Mouse (Mus musculus): Measurements from ENCODE around the gene Spata21. TPM values are rescaled to one million over a fixed set of nuclear protein-coding genes. Genes with fewer than 3 reads are reported as not detected.

Gene Spata21
- total and polyA plus RNA-seq, 2 experiments from 2014 or later = 0.25 to 0.27 TPM

DNA sequence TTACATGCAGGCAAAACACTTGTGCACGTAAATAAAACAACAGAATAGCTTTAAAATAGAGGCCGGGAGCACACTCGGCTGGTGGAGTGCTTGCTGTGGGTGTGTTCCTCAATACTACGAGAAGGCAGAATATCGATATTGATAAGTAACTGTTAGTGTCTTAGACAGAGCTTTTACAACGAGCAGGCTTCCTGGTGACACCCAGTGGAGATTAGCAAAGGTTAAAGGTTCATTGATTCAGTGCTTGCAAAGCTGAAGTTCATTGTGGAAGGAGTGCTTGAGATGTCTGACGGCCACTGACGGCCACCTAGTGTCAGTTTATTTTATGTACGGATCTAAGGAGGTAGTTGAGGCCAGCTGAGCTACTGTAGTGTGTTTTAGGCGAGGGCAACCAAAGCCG is 71.0 kb downstream of the Spata21 start:
- Histone ChIP-seq H3K9ac (replicated peaks; ENCODE audit: low read length, poor library complexity, severe bottlenecking) (no peak overlapping the region), H3K27ac (ENCODE audit: low read depth, low read length) (no peak overlapping the region), H3K27me3 (ENCODE audit: insufficient read depth, low read length) (no peaks in the 10 kb centered on the region), H3K4me1 (ENCODE audit: insufficient read depth, low read length) (no peaks in the 10 kb centered on the region), H3K4me2 (ENCODE audit: low read depth, low read length, poor library complexity, severe bottlenecking) (no peak overlapping the region), H3K36me3 (ENCODE audit: insufficient read depth, low read length) (no peaks in the 10 kb centered on the region), H3K9me3 (ENCODE audit: low read length) (no peaks in the 10 kb centered on the region), H3K4me3 (ENCODE audit: low read depth, low read length) (no peak overlapping the region)
- ATAC-seq (ENCODE audit: low FRiP score) (no peak), DNase-seq (ENCODE audit: low spot score) (no peak)
- 56% methylated on average over 11 of the region's 11 CpGs for WGBS
- TF ChIP-seq CTCF (IDR thresholded peaks at IDR 0.05) = no peak

DNA sequence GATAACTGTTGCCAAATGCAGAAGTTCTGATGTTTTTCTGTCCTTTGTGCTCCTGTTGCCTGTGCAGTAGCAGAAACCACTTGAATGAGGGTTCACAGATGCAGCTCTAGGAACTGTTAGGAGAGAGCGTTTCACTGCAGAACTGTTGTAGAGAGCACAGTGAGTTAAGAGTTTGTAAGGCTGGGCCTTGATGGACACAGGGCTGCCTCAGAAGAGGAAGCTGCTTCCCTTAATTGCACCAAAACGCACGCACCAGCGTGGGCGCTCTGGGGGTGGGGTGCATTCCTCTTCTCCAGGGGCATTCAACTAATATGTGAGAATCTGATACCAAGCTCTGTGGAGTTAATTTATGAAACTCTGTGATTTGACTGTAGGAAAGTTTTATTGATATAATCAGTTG is 71.5 kb downstream of the Spata21 start:
- Histone ChIP-seq H3K4me2 (ENCODE audit: low read depth, low read length, poor library complexity, severe bottlenecking) (no peak overlapping the region), H3K4me3 (ENCODE audit: low read depth, low read length) (no peak overlapping the region), H3K36me3 (ENCODE audit: insufficient read depth, low read length) (no peaks in the 10 kb centered on the region), H3K27me3 (ENCODE audit: insufficient read depth, low read length) (no peaks in the 10 kb centered on the region), H3K27ac (ENCODE audit: low read depth, low read length) (no peak overlapping the region), H3K9ac (replicated peaks; ENCODE audit: low read length, poor library complexity, severe bottlenecking) (no peak overlapping the region), H3K9me3 (ENCODE audit: low read length) (no peaks in the 10 kb centered on the region), H3K4me1 (ENCODE audit: insufficient read depth, low read length) (no peaks in the 10 kb centered on the region)
- no peak for DNase-seq (ENCODE audit: low spot score)
- WGBS = 81% methylated on average over 5 of the region's 5 CpGs
- ATAC-seq (ENCODE audit: low FRiP score) = no peak
- TF ChIP-seq CTCF (IDR thresholded peaks at IDR 0.05) = no peak

DNA sequence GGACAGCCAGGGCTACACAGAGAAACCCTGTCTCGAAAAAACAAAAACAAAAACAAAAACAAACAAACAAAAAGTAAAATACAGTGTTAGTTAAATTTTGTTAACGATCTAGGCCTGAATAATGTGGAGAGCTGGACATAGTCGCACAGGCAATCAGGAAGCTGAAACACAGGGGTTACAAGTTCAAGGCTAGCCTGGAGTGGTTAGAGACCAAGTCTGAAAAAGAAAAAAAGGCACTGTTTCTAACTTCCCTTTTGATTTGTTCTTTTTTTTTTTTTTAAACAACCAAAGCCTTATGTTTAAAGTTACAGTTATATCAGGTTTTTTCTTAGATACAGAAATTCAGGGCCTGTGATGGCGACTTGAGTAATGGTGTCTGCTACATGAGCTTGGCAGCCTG is 72.1 kb downstream of the Spata21 start:
- Histone ChIP-seq H3K9me3 (ENCODE audit: low read length) (no peaks in the 10 kb centered on the region), H3K4me2 (ENCODE audit: low read depth, low read length, poor library complexity, severe bottlenecking) (no peak overlapping the region), H3K9ac (replicated peaks; ENCODE audit: low read length, poor library complexity, severe bottlenecking) (no peak overlapping the region), H3K27me3 (ENCODE audit: insufficient read depth, low read length) (no peaks in the 10 kb centered on the region), H3K27ac (ENCODE audit: low read depth, low read length) (no peak overlapping the region), H3K36me3 (ENCODE audit: insufficient read depth, low read length) (no peaks in the 10 kb centered on the region), H3K4me3 (ENCODE audit: low read depth, low read length) (no peak overlapping the region), H3K4me1 (ENCODE audit: insufficient read depth, low read length) (no peaks in the 10 kb centered on the region)
- DNase-seq (ENCODE audit: low spot score) (no peak), ATAC-seq (ENCODE audit: low FRiP score) (no peak)
- WGBS = 91% methylated on average over 4 of the region's 4 CpGs
- no peak for TF ChIP-seq CTCF (IDR thresholded peaks at IDR 0.05)

DNA sequence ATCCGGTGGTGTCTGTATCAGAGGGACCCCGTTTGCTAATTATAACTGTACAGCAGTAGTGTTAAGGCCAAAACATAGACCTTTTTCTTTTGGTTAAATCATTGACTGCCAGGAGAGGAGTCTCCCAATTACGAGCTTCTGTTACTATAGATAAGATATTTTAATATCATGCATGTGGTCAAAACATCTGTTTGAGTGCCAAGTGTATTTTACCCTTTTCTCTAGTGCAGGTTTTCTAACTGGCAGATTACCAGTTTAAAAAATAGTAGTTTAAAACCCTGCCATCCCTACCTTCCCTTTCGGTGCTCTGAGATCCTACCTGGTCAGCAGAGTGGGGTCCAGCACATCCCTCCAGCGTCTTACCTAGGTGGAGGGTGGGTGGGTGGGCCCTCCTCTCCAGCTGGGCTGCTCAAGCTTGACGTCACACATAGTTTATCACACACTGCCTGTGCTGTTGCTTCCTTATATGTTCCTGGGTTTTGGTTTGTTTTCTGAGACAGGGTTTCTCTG is 73.6 kb downstream of the Spata21 start:
- DNase-seq (ENCODE audit: low spot score) = no peak
- TF ChIP-seq CTCF (IDR thresholded peaks at IDR 0.05) = no peak
- H3K27ac ChIP-seq (ENCODE audit: low read depth, low read length) = no peak overlapping the region
- H3K9ac ChIP-seq (replicated peaks; ENCODE audit: low read length, poor library complexity, severe bottlenecking) = no peak overlapping the region
- H3K4me3 ChIP-seq (ENCODE audit: low read depth, low read length) = no peak overlapping the region
- no peaks in the 10 kb centered on the region for H3K27me3 ChIP-seq (ENCODE audit: insufficient read depth, low read length)
- WGBS = 91% methylated on average over 6 of the region's 6 CpGs
- H3K4me1 ChIP-seq (ENCODE audit: insufficient read depth, low read length) = no peaks in the 10 kb centered on the region
- ATAC-seq (ENCODE audit: low FRiP score) = no peak
- no peak overlapping the region for H3K4me2 ChIP-seq (ENCODE audit: low read depth, low read length, poor library complexity, severe bottlenecking)
- H3K36me3 ChIP-seq (ENCODE audit: insufficient read depth, low read length) = no peaks in the 10 kb centered on the region
- H3K9me3 ChIP-seq (ENCODE audit: low read length) = no peaks in the 10 kb centered on the region

Other genes starting within 250 kb of the Spata21 start
- 0.14 and 0.16 TPM in 2 replicates for gene Padi1, start 242.6 kb upstream of the Spata21 start, total RNA-seq (2014; rRNA removed)
- 0.06 TPM in 1 of 2 replicates, not detected in the other for gene Padi1, start 242.6 kb upstream of the Spata21 start, polyA plus RNA-seq (2015; fragmentation: Nextera tagmentation; extraction: Ambion mirVana)
- gene Padi2, start 182.0 kb upstream of the Spata21 start, total RNA-seq (2014; rRNA removed) = 3.1 and 7.1 TPM in 2 replicates
- gene Padi2, start 182.0 kb upstream of the Spata21 start, polyA plus RNA-seq (2015; fragmentation: Nextera tagmentation; extraction: Ambion mirVana) = 2.7 and 3.3 TPM in 2 replicates
- 194 and 243 TPM in 2 replicates for gene Sdhb, start 127.1 kb upstream of the Spata21 start, total RNA-seq (2014; rRNA removed)
- gene Sdhb, start 127.1 kb upstream of the Spata21 start, polyA plus RNA-seq (2015; fragmentation: Nextera tagmentation; extraction: Ambion mirVana) = 529 and 575 TPM in 2 replicates
- 379 and 419 TPM in 2 replicates for gene Atp13a2, start 101.5 kb upstream of the Spata21 start, total RNA-seq (2014; rRNA removed)
- 182 and 201 TPM in 2 replicates for gene Atp13a2, start 101.5 kb upstream of the Spata21 start, polyA plus RNA-seq (2015; fragmentation: Nextera tagmentation; extraction: Ambion mirVana)
- gene Mfap2, start 77.9 kb upstream of the Spata21 start, total RNA-seq (2014; rRNA removed) = 19.5 and 32.4 TPM in 2 replicates
- 103 and 104 TPM in 2 replicates for gene Mfap2, start 77.9 kb upstream of the Spata21 start, polyA plus RNA-seq (2015; fragmentation: Nextera tagmentation; extraction: Ambion mirVana)
- gene Crocc, start 27.8 kb upstream of the Spata21 start, total RNA-seq (2014; rRNA removed) = 22.0 and 33.2 TPM in 2 replicates
- 3.2 and 4.2 TPM in 2 replicates for gene Crocc, start 27.8 kb upstream of the Spata21 start, polyA plus RNA-seq (2015; fragmentation: Nextera tagmentation; extraction: Ambion mirVana)
- gene Necap2, start 10.0 kb upstream of the Spata21 start, total RNA-seq (2014; rRNA removed) = 51.4 and 54.5 TPM in 2 replicates
- gene Necap2, start 10.0 kb upstream of the Spata21 start, polyA plus RNA-seq (2015; fragmentation: Nextera tagmentation; extraction: Ambion mirVana) = 42.2 and 51.1 TPM in 2 replicates
- gene Szrd1, start 51.4 kb downstream of the Spata21 start, total RNA-seq (2014; rRNA removed) = 58.7 and 64.3 TPM in 2 replicates
- 13.5 and 16.2 TPM in 2 replicates for gene Szrd1, start 51.4 kb downstream of the Spata21 start, polyA plus RNA-seq (2015; fragmentation: Nextera tagmentation; extraction: Ambion mirVana)
- gene Fbxo42, start 59.6 kb downstream of the Spata21 start, total RNA-seq (2014; rRNA removed) = 23.6 and 26.6 TPM in 2 replicates
- 16.9 and 17.7 TPM in 2 replicates for gene Fbxo42, start 59.6 kb downstream of the Spata21 start, polyA plus RNA-seq (2015; fragmentation: Nextera tagmentation; extraction: Ambion mirVana)
- gene Rsg1, start 125.6 kb downstream of the Spata21 start, total RNA-seq (2014; rRNA removed) = 4.6 and 6.0 TPM in 2 replicates
- gene Rsg1, start 125.6 kb downstream of the Spata21 start, polyA plus RNA-seq (2015; fragmentation: Nextera tagmentation; extraction: Ambion mirVana) = 5.2 and 5.3 TPM in 2 replicates
- 0.76 and 1.3 TPM in 2 replicates for gene Arhgef19, start 151.2 kb downstream of the Spata21 start, total RNA-seq (2014; rRNA removed)
- 1.1 and 1.3 TPM in 2 replicates for gene Arhgef19, start 151.2 kb downstream of the Spata21 start, polyA plus RNA-seq (2015; fragmentation: Nextera tagmentation; extraction: Ambion mirVana)
- 3.1 and 3.2 TPM in 2 replicates for gene Epha2, start 212.9 kb downstream of the Spata21 start, total RNA-seq (2014; rRNA removed)
- 0.27 and 0.30 TPM in 2 replicates for gene Epha2, start 212.9 kb downstream of the Spata21 start, polyA plus RNA-seq (2015; fragmentation: Nextera tagmentation; extraction: Ambion mirVana)